Mouse (Mus musculus) heart, adult 2 months (tissue): ENCODE data around the gene Usp29. TPM values are rescaled to one million over a fixed set of nuclear protein-coding genes. Genes with fewer than 3 reads are reported as not detected.
"Not testable (repeated sequence)": the region's sequence is repeated elsewhere in the genome, so short reads cannot be mapped to it uniquely, and the experiment has no call there.

Experiments
- DNase-seq, 2 experiments: peaks; one replicate each; pipeline ENCODE4 v3.0.0; 2021
- H3K27ac ChIP-seq: fragments of 200-600 bp; 2 replicates; pipeline ENCODE4 v1.8.1; 2022
- H3K27me3 ChIP-seq: fragments of 200-500 bp; 2 replicates; pipeline ENCODE4 v1.6.1; 2012; ENCODE audit warnings: mild to moderate bottlenecking, low read length, inconsistent platforms, mixed read lengths; ENCODE audit not compliant: control insufficient read depth, insufficient read depth
- H3K36me3 ChIP-seq: fragments of 200-500 bp; 2 replicates; pipeline ENCODE4 v1.6.1; 2012; ENCODE audit warnings: low read length, inconsistent platforms; ENCODE audit not compliant: control insufficient read depth, insufficient read depth
- H3K4me1 ChIP-seq: fragments of 200-500 bp; 2 replicates; pipeline ENCODE4 v1.6.1; 2011; ENCODE audit warnings: low read length; ENCODE audit not compliant: control insufficient read depth, insufficient read depth
- H3K4me3 ChIP-seq: fragments of 200-600 bp; 2 replicates; pipeline ENCODE4 v1.8.1; 2022
- H3K79me2 ChIP-seq: fragments of 200-500 bp; replicated peaks from 2 replicates; pipeline ENCODE4 v1.6.1; 2012; ENCODE audit warnings: mild to moderate bottlenecking, inconsistent platforms, low read length, moderate library complexity, mixed read lengths; ENCODE audit not compliant: control insufficient read depth, insufficient read depth
- H3K9ac ChIP-seq: fragments of 200-500 bp; 2 replicates; pipeline ENCODE4 v1.6.1; 2012; ENCODE audit warnings: low read depth, mild to moderate bottlenecking, control low read depth, inconsistent platforms, low read length, mixed read lengths
- CTCF ChIP-seq: fragments of 200-600 bp; IDR thresholded peaks from 2 replicates; pipeline ENCODE4 v1.8.1; 2022; ENCODE audit warnings: antibody characterized with exemption, mild to moderate bottlenecking, moderate library complexity
- EP300 ChIP-seq: fragments of 200-500 bp; IDR thresholded peaks from 2 replicates; pipeline ENCODE4 v1.6.1; 2011; ENCODE audit warnings: low read depth, low read length, control low read depth; ENCODE audit not compliant: insufficient read depth
- POLR2A ChIP-seq: fragments of 200-500 bp; IDR thresholded peaks from 2 replicates; pipeline ENCODE4 v1.6.1; 2011; ENCODE audit warnings: mild to moderate bottlenecking, low read depth, low read length, control low read depth; ENCODE audit not compliant: insufficient read depth
- WGBS: fragments of 180-500 bp; shearing (Covaris S2); methylation state at CpG from one replicate; pipeline ENCODE4 v1.1.7; 2018; 5-methylcytosine and 5-hydroxymethylcytosine counted together
- intact Hi-C: fragments of 180-260 bp; cut with DNase I; formaldehyde crosslinking; loops from one replicate; pipeline ENCODE4 v1.15.1; 2025
- microRNA-seq, 2 experiments: library from miRNA; unstranded; fragments of <30 nt; microRNA quantifications; one replicate each; pipeline ENCODE4 v1.2.0; 2021
- polyA plus RNA-seq: library from polyadenylated mRNA; depleted of rRNA; stranded (reverse); fragments of >200 nt; gene quantifications from 2 replicates; pipeline ENCODE4 v1.2.3, GENCODE M21; 2012; rRNA removed
- total RNA-seq, 2 experiments: library from RNA; stranded (reverse); gene quantifications; 2 replicates each; pipeline ENCODE4 v1.2.3; 2021

The Usp29 gene
- total and polyA plus RNA-seq, 3 experiments: 0.11 to 0.16 TPM; not detected in 1

GRCm38 (mm10) chr7:6973566-6973965 is 243.2 kb downstream of the Usp29 start:
- no peak for TF ChIP-seq EP300
- Histone ChIP-seq H3K36me3 (no peaks in the 10 kb centered on the region), H3K27me3 (no peaks in the 10 kb centered on the region), H3K9ac (no peak overlapping the region), H3K4me3 (no peak overlapping the region), H3K27ac (no peak overlapping the region), H3K79me2 (no peaks in the 10 kb centered on the region), H3K4me1 (no peaks in the 10 kb centered on the region)
- DNase-seq: no peak
- intact Hi-C loops: no loop called here
- WGBS: 88% methylated on average over 1 of the region's 1 CpGs

GRCm38 (mm10) chr7:6976890-6977289 is 246.5 kb downstream of the Usp29 start:
- 84% methylated on average over 19 of the region's 19 CpGs for WGBS

DNA sequence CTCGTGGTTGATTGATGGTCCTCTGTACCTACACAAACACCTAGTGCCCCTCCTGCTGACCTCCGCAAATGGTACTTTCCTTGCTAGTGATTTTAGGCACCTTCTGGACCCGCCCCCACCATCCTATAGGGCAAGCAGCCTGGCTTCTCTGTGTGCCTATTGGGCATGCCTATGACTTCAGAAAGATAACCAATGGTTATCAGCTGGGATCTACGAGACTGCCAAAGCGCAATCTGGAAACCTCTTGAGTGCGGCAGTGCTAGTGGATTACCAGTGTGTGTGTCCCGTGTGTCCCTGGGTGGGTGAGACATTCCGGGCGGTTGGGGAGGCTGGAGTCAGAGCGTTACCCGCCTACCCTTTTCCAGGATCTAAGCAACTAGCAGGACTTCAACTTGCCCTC is 264.9 kb downstream of the Usp29 start, which contains the start of gene Aurkc:
Gene Aurkc, plus strand, starts transcription at position 50 of the 400 bp plus-strand sequence.
- H3K27ac ChIP-seq, H3K4me3 ChIP-seq, H3K79me2 ChIP-seq, H3K4me1 ChIP-seq, H3K9ac ChIP-seq, DNase-seq, H3K36me3 ChIP-seq, H3K27me3 ChIP-seq, intact Hi-C loops: not testable (repeated sequence)
- 71% methylated on average over 11 of the region's 11 CpGs for WGBS

More at GRCm38 (mm10) chr7:6976890-6977289, 246.5 kb downstream of the Usp29 start:
- Histone ChIP-seq H3K79me2 (no peaks in the 10 kb centered on the region), H3K27ac (no peak overlapping the region), H3K4me1 (no peaks in the 10 kb centered on the region), H3K9ac (no peak overlapping the region), H3K27me3 (no peaks in the 10 kb centered on the region), H3K4me3 (no peak overlapping the region), H3K36me3 (no peaks in the 10 kb centered on the region)
- TF ChIP-seq EP300 (no peak), CTCF (no peak), POLR2A (no peak)
- no peak for DNase-seq
- intact Hi-C loops: no loop called here

DNA sequence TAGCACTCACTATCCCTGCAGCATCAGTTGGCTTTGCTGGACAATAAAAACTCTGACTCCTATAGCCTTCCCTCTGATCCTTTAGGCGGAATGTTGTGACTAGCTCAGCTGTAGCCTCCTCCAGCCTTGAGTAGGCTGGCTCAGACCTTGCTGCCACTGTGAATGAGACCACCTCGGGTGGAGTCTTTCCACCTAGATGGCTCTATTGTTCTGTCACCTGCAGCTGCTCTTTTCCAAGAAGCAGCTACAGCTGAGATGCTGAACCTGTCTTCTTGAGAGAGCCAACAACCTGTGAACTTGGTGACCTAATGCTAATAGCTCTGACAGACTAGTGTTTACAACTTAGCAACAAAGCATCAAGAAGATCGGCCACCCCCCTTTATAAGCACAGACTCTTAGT is 268.5 kb downstream of the Usp29 start:
- H3K36me3 ChIP-seq, H3K9ac ChIP-seq, H3K4me1 ChIP-seq, H3K27me3 ChIP-seq, H3K27ac ChIP-seq, H3K79me2 ChIP-seq, H3K4me3 ChIP-seq, DNase-seq, intact Hi-C loops: not testable (repeated sequence)
- WGBS: 53% methylated on average over 3 of the region's 3 CpGs

DNA sequence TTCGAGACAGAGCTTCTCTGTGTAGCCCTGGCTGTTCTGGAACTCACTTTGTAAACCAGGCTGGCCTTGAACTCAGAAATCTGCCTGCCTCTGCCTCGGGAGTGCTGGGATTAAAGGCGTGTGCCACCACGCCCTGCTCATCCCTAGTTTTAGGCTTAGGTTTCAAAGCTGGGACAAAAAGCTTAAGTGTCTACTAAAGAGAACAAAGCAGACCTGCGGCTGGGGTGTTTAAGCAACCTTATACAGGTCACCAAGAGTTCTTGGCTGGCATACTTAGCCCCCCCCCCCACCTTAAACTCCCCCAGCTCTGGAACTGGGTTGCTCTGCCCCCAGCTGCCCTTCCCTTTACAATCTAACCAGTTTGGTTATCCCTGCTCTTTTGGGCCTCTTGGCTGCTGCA is 275.1 kb downstream of the Usp29 start:
- H3K79me2 ChIP-seq, intact Hi-C loops, DNase-seq, H3K27ac ChIP-seq, H3K4me1 ChIP-seq, H3K4me3 ChIP-seq, H3K9ac ChIP-seq, H3K27me3 ChIP-seq, H3K36me3 ChIP-seq: not testable (repeated sequence)
- 56% methylated on average over 5 of the region's 5 CpGs for WGBS

Small RNA genes within 50 kb of the gene (microRNA-seq; reads per million reads assigned to microRNA genes)
- gene Mir3099: 4.2 to 15.1 reads per million in 2 experiments

Other genes starting within 250 kb of the Usp29 start
- gene Olfr5, start 243.6 kb upstream of the Usp29 start, total RNA-seq: not detected
- not detected in 2 replicates for gene Olfr5, start 243.6 kb upstream of the Usp29 start, polyA plus RNA-seq
- not detected for gene Olfr1347, start 230.8 kb upstream of the Usp29 start, total RNA-seq
- gene Olfr1347, start 230.8 kb upstream of the Usp29 start, polyA plus RNA-seq: not detected in 2 replicates
- not detected for gene Olfr1348, start 221.8 kb upstream of the Usp29 start, total RNA-seq
- gene Olfr1348, start 221.8 kb upstream of the Usp29 start, polyA plus RNA-seq: not detected in 2 replicates
- gene Olfr1349, start 207.6 kb upstream of the Usp29 start, total RNA-seq: not detected
- not detected in 2 replicates for gene Olfr1349, start 207.6 kb upstream of the Usp29 start, polyA plus RNA-seq
- not detected for gene Olfr1350, start 165.7 kb upstream of the Usp29 start, total RNA-seq
- not detected in 2 replicates for gene Olfr1350, start 165.7 kb upstream of the Usp29 start, polyA plus RNA-seq
- gene Zim1, start 34.1 kb upstream of the Usp29 start, total RNA-seq: 1 to 10 TPM; 3.8 to 4.2 TPM
- gene Zim1, start 34.1 kb upstream of the Usp29 start, polyA plus RNA-seq: 0.57 and 3.1 TPM in 2 replicates
- gene Peg3, start 147 bp upstream of the Usp29 start, total RNA-seq: 1 to 10 TPM; 5.9 to 8.0 TPM
- 4.3 and 8.2 TPM in 2 replicates for gene Peg3, start 147 bp upstream of the Usp29 start, polyA plus RNA-seq